Mouse (Mus musculus) small intestine, adult 2 months (tissue): Measurements from ENCODE around the gene Atl2.

Experiments used
- CTCF ChIP-seq: fragments of 200-500 bp; IDR thresholded peaks from 2 replicates; pipeline ENCODE4 v1.5.1; 2012; ENCODE audit warnings: low read depth, mild to moderate bottlenecking, control low read depth, inconsistent platforms, low read length, moderate library complexity, mixed read lengths; ENCODE audit not compliant: insufficient replicate concordance, insufficient read length; ENCODE audit errors: extremely low read depth
- POLR2A ChIP-seq: fragments of 200-500 bp; IDR thresholded peaks from 2 replicates; pipeline ENCODE4 v1.6.1; 2012; ENCODE audit warnings: low read depth, mild to moderate bottlenecking, control low read depth, inconsistent platforms, low read length, moderate library complexity

DNA sequence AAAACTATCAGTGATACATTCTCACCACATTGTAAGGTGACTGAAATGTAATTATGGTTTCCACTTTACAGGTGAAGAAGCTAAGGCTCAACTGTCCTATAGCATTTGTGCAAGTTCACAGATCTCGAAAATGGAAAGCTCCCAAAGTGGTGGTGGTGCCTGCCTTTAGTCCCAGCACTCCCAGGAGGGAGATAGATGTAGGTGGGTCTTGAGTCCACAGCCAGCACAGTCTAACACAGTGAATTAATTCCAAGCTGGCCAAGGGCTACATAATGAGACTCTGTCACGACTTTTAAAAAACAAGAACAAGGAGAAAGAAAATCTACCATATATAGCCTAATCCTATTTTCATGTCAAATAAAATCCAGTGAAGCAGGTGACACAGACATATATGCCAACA, 50.2 kb downstream of the Atl2 start:
- TF ChIP-seq CTCF (no peak), POLR2A (no peak)
